Mouse (Mus musculus) embryonic fibroblast, embryonic 13.5 days (primary cell): ENCODE results near the gene Nob1.

Experiments used
- CTCF ChIP-seq: IDR thresholded peaks from 2 replicates; pipeline ENCODE4 v1.5.1; 2011; ENCODE audit warnings: mild to moderate bottlenecking, control low read depth, low read length, moderate library complexity, borderline replicate concordance; ENCODE audit not compliant: insufficient read depth
- POLR2A ChIP-seq: IDR thresholded peaks from 2 replicates; pipeline ENCODE4 v1.6.1; 2011; ENCODE audit warnings: low read depth, mild to moderate bottlenecking, control low read depth, low read length, moderate library complexity

DNA sequence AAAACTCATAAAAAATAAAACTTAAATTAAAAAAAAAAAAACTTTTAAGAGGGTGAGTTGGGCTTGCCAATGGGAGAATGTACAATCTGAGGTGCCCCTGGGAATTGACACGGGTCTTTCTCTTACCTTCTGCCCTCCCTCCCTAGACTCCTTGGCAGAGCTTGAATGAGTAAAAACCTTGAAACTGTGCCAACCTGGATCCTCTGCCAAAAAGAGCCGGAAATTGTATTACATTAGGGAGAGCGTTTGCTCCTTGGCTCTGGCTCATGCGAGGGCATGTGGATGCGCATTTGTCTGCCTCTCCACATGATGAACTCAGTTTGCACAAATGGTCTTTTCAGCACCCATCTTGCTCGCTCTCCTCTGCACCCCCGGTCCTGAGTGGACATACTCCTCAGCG, 35.3 kb downstream of the Nob1 start:
- TF ChIP-seq CTCF: no peak
- TF ChIP-seq POLR2A: no peak
